Mouse (Mus musculus) cerebellum, postnatal 25 days (tissue): Measurements from ENCODE around the gene Parvb.

Experiments
- DNase-seq, 2 experiments: peaks; one replicate each; pipeline ENCODE4 v3.0.0; 2021; ENCODE audit warnings: mixed read lengths in 2 of 2

Parvb gene

GRCm38 (mm10) chr15:84217969-84218782 lies 13.7 kb upstream of the Parvb start:
- no peak for DNase-seq

- DNase-seq = no peak
Measured at GRCm38 (mm10) chr15:84218783-84219271, 13.0 kb upstream of the Parvb start.

- no peak for DNase-seq
Measured at GRCm38 (mm10) chr15:84221539-84221938, 10.3 kb upstream of the Parvb start.

- DNase-seq = peak in 1 of 2 experiments; percentile 41
Measured at GRCm38 (mm10) chr15:84223423-84223822, 8.4 kb upstream of the Parvb start.

GRCm38 (mm10) chr15:84224779-84225178 lies 7.1 kb upstream of the Parvb start:
- no peak for DNase-seq

- no peak for DNase-seq
Measured at GRCm38 (mm10) chr15:84226918-84227317, 4.9 kb upstream of the Parvb start.

GRCm38 (mm10) chr15:84230661-84231060 lies 1.2 kb upstream of the Parvb start:
- DNase-seq = no peak

GRCm38 (mm10) chr15:84231113-84231712 lies 630 bp upstream of the Parvb start:
- DNase-seq = peak; percentile 61 to 65

- no peak for DNase-seq
Measured at GRCm38 (mm10) chr15:84232609-84233008, 766 bp downstream of the Parvb start.

GRCm38 (mm10) chr15:84234794-84235581 lies 3.1 kb downstream of the Parvb start:
- DNase-seq = no peak

GRCm38 (mm10) chr15:84235646-84236045 lies 3.8 kb downstream of the Parvb start:
- DNase-seq = no peak

GRCm38 (mm10) chr15:84238552-84238951 lies 6.7 kb downstream of the Parvb start:
- DNase-seq = no peak

GRCm38 (mm10) chr15:84238991-84239401 lies 7.2 kb downstream of the Parvb start:
- no peak for DNase-seq

- no peak for DNase-seq
Measured at GRCm38 (mm10) chr15:84241520-84241919, 9.7 kb downstream of the Parvb start.

GRCm38 (mm10) chr15:84245104-84245503 lies 13.3 kb downstream of the Parvb start:
- DNase-seq = no peak

- DNase-seq = no peak
Measured at GRCm38 (mm10) chr15:84246195-84246594, 14.4 kb downstream of the Parvb start.

GRCm38 (mm10) chr15:84247309-84247708 lies 15.5 kb downstream of the Parvb start:
- no peak for DNase-seq

GRCm38 (mm10) chr15:84251227-84251626 lies 19.4 kb downstream of the Parvb start:
- DNase-seq = peak; percentile 44 to 64

- no peak for DNase-seq
Measured at GRCm38 (mm10) chr15:84252645-84253044, 20.8 kb downstream of the Parvb start.

- DNase-seq = peak; percentile 57 to 71
Measured at GRCm38 (mm10) chr15:84253757-84254156, 21.9 kb downstream of the Parvb start.

- peak; percentile 33 to 43 for DNase-seq
Measured at GRCm38 (mm10) chr15:84254387-84254786, 22.5 kb downstream of the Parvb start.

GRCm38 (mm10) chr15:84256254-84256850 lies 24.5 kb downstream of the Parvb start:
- no peak for DNase-seq

- no peak for DNase-seq
Measured at GRCm38 (mm10) chr15:84256864-84257263, 25.0 kb downstream of the Parvb start.
